Mouse (Mus musculus): ENCODE results near the gene Galnt15. TPM values are rescaled to one million over a fixed set of nuclear protein-coding genes. Genes with fewer than 3 reads are reported as not detected.

The Galnt15 gene
- polyA plus RNA-seq, 1 experiment from 2014 or later: 0.34 TPM

DNA sequence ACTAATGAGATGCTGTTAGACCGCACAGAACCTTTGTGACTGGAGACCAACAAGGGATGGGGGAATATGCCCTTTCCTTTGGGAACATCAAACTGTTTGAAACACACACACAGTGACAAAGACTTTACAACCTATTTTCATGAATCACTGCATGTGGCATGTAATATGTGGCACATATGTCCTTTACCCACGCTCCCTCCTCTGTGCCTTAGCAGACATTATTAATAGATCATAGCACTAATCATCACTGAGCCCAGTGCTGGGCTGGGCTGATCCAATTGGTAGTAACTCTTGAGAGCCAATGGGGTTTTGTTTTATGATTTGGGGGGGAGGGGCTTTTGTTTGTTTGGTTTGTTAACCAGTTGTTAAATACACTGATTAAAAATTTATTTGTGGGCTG is 11.3 kb upstream of the Galnt15 start:
- no peak for TF ChIP-seq CTCF (IDR thresholded peaks at IDR 0.05; ENCODE audit: low read depth)
- Histone ChIP-seq H3K4me1 (replicated peaks; ENCODE audit: insufficient read depth, low read length) (no peaks in the 10 kb centered on the region), H3K4me2 (ENCODE audit: low read length) (no peak overlapping the region), H3K9ac (ENCODE audit: low read depth, low read length) (no peak overlapping the region), H3K4me3 (replicated peaks; ENCODE audit: low read depth, low read length) (no peak overlapping the region), H3K27me3 (ENCODE audit: insufficient read depth, low read length) (no peaks in the 10 kb centered on the region), H3K9me3 (replicated peaks; ENCODE audit: low read length) (no peaks in the 10 kb centered on the region), H3K36me3 (ENCODE audit: insufficient read depth, low read length) (no peaks in the 10 kb centered on the region), H3K27ac (no peak overlapping the region)
- ATAC-seq (replicated peaks; ENCODE audit: low FRiP score, low read depth): no peak
- WGBS: 90% methylated on average over 2 of the region's 2 CpGs
- DNase-seq (ENCODE audit: low spot score): no peak

DNA sequence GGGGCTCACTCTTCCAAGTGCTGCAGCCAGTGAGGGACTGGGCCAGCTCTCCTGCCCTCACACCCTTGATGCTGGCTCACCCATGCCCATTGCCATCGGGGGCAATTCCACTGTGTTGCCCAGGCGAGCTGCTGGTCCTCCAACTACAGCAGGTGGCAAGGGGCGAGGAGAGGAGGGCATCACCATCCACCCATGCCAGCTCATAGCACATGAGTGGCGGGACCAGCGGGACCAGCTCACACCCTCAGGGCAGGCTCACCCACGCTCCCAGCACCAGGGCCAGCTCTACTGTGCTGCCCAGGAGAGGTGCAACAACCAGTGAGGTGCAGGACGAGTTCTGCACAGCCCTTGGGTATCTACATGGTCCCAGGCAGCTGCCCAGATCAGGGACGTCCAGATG is 9.7 kb upstream of the Galnt15 start:
- ATAC-seq (replicated peaks; ENCODE audit: low FRiP score, low read depth): no peak
- 80% methylated on average over 8 of the region's 8 CpGs for WGBS
- H3K27ac ChIP-seq: no peak overlapping the region

GRCm38 (mm10) chr14:32021967-32022366 is 6.8 kb upstream of the Galnt15 start:
- Histone ChIP-seq H3K9me3 (replicated peaks; ENCODE audit: low read length) (no peaks in the 10 kb centered on the region), H3K27me3 (ENCODE audit: insufficient read depth, low read length) (no peaks in the 10 kb centered on the region), H3K4me3 (replicated peaks; ENCODE audit: low read depth, low read length) (no peak overlapping the region), H3K36me3 (ENCODE audit: insufficient read depth, low read length) (no peaks in the 10 kb centered on the region), H3K4me1 (replicated peaks; ENCODE audit: insufficient read depth, low read length) (no peaks in the 10 kb centered on the region), H3K4me2 (ENCODE audit: low read length) (no peak overlapping the region), H3K9ac (ENCODE audit: low read depth, low read length) (no peak overlapping the region), H3K27ac (no peak overlapping the region)
- DNase-seq (ENCODE audit: low spot score) (no peak), ATAC-seq (replicated peaks; ENCODE audit: low FRiP score, low read depth) (no peak)
- TF ChIP-seq CTCF (IDR thresholded peaks at IDR 0.05; ENCODE audit: low read depth): no peak
- 37% methylated on average over 9 of the region's 9 CpGs for WGBS

More for the DNA sequence above, 9.7 kb upstream of the Galnt15 start:
- no peak overlapping the region for H3K4me2 ChIP-seq (ENCODE audit: low read length)
- H3K9ac ChIP-seq (ENCODE audit: low read depth, low read length): no peak overlapping the region
- H3K4me1 ChIP-seq (replicated peaks; ENCODE audit: insufficient read depth, low read length): no peaks in the 10 kb centered on the region
- no peaks in the 10 kb centered on the region for H3K36me3 ChIP-seq (ENCODE audit: insufficient read depth, low read length)
- no peaks in the 10 kb centered on the region for H3K27me3 ChIP-seq (ENCODE audit: insufficient read depth, low read length)
- no peak overlapping the region for H3K4me3 ChIP-seq (replicated peaks; ENCODE audit: low read depth, low read length)
- no peaks in the 10 kb centered on the region for H3K9me3 ChIP-seq (replicated peaks; ENCODE audit: low read length)
- no peak for DNase-seq (ENCODE audit: low spot score)
- no peak for TF ChIP-seq CTCF (IDR thresholded peaks at IDR 0.05; ENCODE audit: low read depth)

- Histone ChIP-seq H3K27me3 (ENCODE audit: insufficient read depth, low read length) (no peaks in the 10 kb centered on the region), H3K9ac (ENCODE audit: low read depth, low read length) (no peak overlapping the region), H3K27ac (no peak overlapping the region), H3K36me3 (ENCODE audit: insufficient read depth, low read length) (no peaks in the 10 kb centered on the region), H3K9me3 (replicated peaks; ENCODE audit: low read length) (no peaks in the 10 kb centered on the region), H3K4me2 (ENCODE audit: low read length) (no peak overlapping the region), H3K4me1 (replicated peaks; ENCODE audit: insufficient read depth, low read length) (peaks cover under 1% of the 10 kb centered on the region; the same call in 1 of the 2 replicates), H3K4me3 (replicated peaks; ENCODE audit: low read depth, low read length) (no peak overlapping the region)
- no peak for ATAC-seq (replicated peaks; ENCODE audit: low FRiP score, low read depth)
- no peak; the same call in 1 of the 2 replicates for TF ChIP-seq CTCF (IDR thresholded peaks at IDR 0.05; ENCODE audit: low read depth)
- DNase-seq (ENCODE audit: low spot score): peak; percentile 57
These were observed 6.3 kb upstream of the Galnt15 start for GRCm38 (mm10) chr14:32022450-32022849.

GRCm38 (mm10) chr14:32023891-32024290 is 4.9 kb upstream of the Galnt15 start:
- Histone ChIP-seq H3K27ac (no peak overlapping the region), H3K4me2 (ENCODE audit: low read length) (no peak overlapping the region), H3K9ac (ENCODE audit: low read depth, low read length) (no peak overlapping the region), H3K36me3 (ENCODE audit: insufficient read depth, low read length) (no peaks in the 10 kb centered on the region), H3K9me3 (replicated peaks; ENCODE audit: low read length) (no peaks in the 10 kb centered on the region), H3K4me1 (replicated peaks; ENCODE audit: insufficient read depth, low read length) (peaks cover 5% of the 10 kb centered on the region), H3K27me3 (ENCODE audit: insufficient read depth, low read length) (no peaks in the 10 kb centered on the region), H3K4me3 (replicated peaks; ENCODE audit: low read depth, low read length) (no peak overlapping the region)
- TF ChIP-seq CTCF (IDR thresholded peaks at IDR 0.05; ENCODE audit: low read depth): no peak
- DNase-seq (ENCODE audit: low spot score) (no peak), ATAC-seq (replicated peaks; ENCODE audit: low FRiP score, low read depth) (no peak)
- 92% methylated on average over 4 of the region's 4 CpGs for WGBS

DNA sequence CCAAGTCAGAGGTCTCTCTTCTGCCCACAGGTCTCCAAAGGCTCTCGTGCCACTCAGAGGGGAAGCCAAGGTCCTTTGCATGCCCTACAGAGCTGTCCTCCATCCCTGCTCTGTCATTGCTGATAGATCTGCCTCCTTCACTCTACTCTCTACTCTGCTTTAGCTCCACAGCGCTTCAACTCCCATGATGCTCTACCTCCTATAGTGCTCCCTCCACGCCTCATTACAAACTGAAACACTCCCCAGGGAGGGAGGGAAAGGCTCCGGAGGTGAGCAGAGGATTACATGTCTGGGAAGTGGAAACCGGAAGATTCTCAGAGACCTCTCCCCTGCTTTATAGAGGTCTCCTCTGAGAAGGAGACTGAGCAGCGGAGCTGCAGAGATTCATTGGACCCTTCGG is 1.6 kb upstream of the Galnt15 start:
- Histone ChIP-seq H3K27ac (no peak overlapping the region), H3K4me3 (replicated peaks; ENCODE audit: low read depth, low read length) (no peak overlapping the region), H3K27me3 (ENCODE audit: insufficient read depth, low read length) (no peaks in the 10 kb centered on the region), H3K9ac (ENCODE audit: low read depth, low read length) (no peak overlapping the region), H3K9me3 (replicated peaks; ENCODE audit: low read length) (no peaks in the 10 kb centered on the region), H3K36me3 (ENCODE audit: insufficient read depth, low read length) (no peaks in the 10 kb centered on the region), H3K4me1 (replicated peaks; ENCODE audit: insufficient read depth, low read length) (peaks cover 5% of the 10 kb centered on the region), H3K4me2 (ENCODE audit: low read length) (peak overlapping the region; percentile 28; the same call in 1 of the 2 replicates)
- no peak for TF ChIP-seq CTCF (IDR thresholded peaks at IDR 0.05; ENCODE audit: low read depth)
- no peak for ATAC-seq (replicated peaks; ENCODE audit: low FRiP score, low read depth)
- WGBS: 32% methylated on average over 7 of the region's 7 CpGs
- DNase-seq (ENCODE audit: low spot score): peak; percentile 47

DNA sequence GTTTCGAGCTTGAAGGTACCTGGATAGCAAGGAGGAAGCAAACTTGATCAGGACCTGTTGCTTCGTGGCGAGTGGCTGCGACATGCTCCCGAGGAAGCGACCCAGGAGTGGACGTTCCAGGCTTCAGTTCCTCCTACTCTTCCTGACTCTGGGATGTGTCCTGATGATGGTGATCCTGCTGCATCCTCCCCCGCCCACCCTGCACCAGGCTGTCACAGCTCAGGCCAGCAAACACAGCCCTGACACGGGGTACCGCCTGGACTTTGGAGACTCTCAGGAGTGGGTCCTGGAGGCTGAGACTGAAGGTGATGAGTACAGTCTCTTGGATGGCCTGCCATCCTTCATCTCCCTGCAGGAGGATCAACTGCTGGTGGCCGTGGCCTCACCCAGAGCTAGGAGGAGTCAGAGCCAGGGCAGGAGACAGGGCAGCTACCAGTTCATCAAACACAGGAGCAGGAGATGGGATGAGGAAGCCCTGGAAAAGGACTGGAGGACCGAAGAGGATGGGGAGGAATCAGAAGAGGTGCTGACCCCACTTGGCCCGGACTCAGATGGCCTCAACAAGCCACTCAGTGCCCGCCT is 713 bp downstream of the Galnt15 start:
- WGBS: 47% methylated on average over 14 of the region's 14 CpGs
- no peak for TF ChIP-seq CTCF (IDR thresholded peaks at IDR 0.05; ENCODE audit: low read depth)
- ATAC-seq (replicated peaks; ENCODE audit: low FRiP score, low read depth) (no peak), DNase-seq (ENCODE audit: low spot score) (no peak)
- no peak overlapping the region for H3K4me2 ChIP-seq (ENCODE audit: low read length)
- H3K9ac ChIP-seq (ENCODE audit: low read depth, low read length): no peak overlapping the region
- H3K36me3 ChIP-seq (ENCODE audit: insufficient read depth, low read length): no peaks in the 10 kb centered on the region
- no peaks in the 10 kb centered on the region for H3K27me3 ChIP-seq (ENCODE audit: insufficient read depth, low read length)
- H3K27ac ChIP-seq: no peak overlapping the region
- H3K9me3 ChIP-seq (replicated peaks; ENCODE audit: low read length): no peaks in the 10 kb centered on the region
- H3K4me1 ChIP-seq (replicated peaks; ENCODE audit: insufficient read depth, low read length): peaks cover 5% of the 10 kb centered on the region
- no peak overlapping the region for H3K4me3 ChIP-seq (replicated peaks; ENCODE audit: low read depth, low read length)

All from kidney, postnatal 0 days (tissue).